Mouse (Mus musculus) lung, postnatal 10 days (tissue): ENCODE measurements around the gene Adh6b.

ENCODE experiments used
- DNase-seq: peaks from one replicate; pipeline ENCODE4 v3.0.0; 2021

Gene Adh6b

DNA sequence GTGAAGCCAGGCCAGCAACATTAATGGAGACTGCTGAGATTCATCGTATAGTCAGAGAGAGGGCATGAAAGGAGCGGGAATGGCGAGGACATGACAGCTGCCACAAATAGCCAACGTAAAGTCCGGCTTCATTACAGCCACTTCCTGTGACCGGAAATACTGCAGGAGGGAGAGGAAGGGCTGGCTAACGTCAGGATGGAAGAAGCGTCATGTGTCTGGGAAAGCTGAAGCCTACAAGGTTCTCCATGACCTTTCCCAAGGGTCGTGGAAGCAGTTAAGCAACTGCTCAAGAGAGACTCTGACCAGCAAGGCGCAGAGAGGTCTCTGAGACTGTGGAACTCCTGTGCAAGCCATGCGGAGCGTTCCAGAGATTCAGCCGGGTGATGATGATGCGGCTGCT lies at the start of gene Adh6b:
TSS of gene Adh6b (plus strand) at position 305 of the 400 bp plus-strand sequence.
- DNase-seq, result no peak

DNA sequence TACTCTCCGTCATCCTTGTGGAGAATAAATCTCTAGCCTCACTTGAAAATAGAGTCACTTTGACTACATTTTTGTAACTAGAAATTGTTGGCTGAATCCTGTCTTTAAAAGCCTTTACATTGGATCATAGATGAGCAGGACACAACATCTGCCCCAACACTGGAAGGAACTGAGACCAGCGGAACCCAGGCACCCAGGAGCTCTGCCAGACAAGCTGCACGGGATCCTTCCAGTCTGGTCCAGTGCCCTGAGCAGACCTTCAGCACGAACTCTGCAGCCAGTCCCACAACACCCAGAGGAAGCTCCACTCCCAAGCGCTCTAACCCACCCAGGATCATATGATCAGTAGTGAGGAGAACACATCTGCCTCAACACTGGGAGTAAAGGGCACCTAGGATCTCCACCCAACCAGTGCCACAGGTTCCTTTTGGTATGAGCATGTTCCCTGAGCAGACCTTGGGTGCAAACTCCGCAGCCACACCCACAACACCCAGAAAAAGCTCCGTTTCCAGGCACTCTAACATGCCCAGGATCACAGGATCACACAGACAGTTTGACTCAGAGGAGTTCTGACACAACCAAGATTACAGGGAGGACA lies 48.2 kb upstream of the Adh6b start:
- peak; percentile 43 for DNase-seq

- no peak for DNase-seq
These were observed 41.4 kb upstream of the Adh6b start for GRCm38 (mm10) chr3:138300130-138300529.

DNA sequence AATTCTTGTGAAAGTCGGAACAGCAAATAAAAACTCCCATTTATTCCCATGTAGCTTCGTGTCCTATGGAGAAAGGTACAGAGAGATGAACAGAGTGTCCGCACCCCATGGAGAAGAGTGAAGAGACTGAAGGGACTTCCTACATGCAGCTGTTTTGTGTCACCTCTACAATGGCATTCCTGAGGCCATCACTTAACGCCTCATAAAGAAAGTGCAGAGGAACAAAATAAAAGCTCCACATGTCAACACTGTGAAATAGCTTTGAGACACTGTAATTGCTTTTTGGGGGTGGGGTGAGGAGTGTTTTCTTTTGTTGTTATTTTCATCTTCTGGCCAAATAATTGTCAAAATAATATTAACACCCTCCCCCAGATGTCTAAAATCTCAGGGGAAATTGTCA lies 38.9 kb upstream of the Adh6b start:
- peak; percentile 42 for DNase-seq

- DNase-seq, result no peak
These were observed 37.6 kb upstream of the Adh6b start for GRCm38 (mm10) chr3:138303771-138304488.

- DNase-seq, result no peak
These were observed 37.1 kb upstream of the Adh6b start for GRCm38 (mm10) chr3:138304489-138304871.

DNA sequence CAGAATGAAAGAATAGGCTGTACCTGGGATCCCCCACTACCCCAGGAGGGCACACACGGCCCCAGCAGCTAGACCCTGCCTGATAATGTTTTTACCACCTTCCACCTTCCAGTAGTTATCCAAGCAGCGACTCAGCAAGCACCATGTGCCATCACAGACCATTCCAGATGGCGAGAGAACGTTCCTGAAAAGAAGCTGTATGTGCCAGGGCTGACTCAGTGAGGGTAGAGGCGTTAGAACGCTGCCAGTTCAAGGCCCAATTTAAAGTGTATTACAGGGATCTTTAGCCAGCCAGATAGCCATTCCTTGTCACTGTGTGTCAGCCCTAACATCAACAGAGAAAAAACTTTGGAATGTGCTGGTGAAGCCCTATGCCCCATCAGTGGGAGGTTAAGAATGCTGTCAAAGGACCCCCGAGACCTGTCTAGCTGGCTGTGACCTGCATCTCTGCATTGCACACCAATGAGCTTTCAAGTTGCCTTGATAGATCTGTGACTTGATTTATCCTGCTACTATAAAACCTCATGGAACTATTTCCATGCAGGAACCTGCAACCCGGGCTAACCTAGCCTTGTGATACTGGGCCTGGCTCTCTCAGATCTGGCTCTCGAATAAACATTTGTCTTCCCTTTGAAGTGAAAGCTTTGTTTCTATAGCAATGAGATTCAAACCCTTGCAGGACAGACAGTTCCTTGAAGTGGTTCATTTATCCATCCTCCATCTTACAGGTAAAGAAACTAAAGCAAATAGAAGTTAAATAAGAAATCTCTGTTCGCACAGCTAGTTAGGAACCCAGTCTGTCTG lies 35.9 kb upstream of the Adh6b start:
- DNase-seq, result no peak

DNA sequence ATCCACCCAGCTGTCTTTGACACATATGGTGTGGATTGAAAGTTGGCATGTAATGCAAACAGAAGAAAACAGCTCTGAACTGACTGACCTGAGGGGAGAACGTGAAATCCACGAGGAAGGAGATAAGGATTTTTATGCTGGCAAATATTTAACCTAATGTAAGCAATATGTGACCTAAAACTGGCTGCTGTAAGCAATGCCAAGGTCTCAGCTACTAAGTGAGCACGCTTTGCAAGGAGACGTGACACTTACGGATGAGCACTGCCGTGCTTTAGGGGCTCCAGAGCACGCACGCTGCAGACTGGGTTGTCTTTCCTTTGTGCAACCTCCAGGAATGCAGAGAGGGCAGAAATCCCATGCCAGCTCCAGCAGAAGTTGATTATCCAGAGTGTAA lies 35.3 kb upstream of the Adh6b start:
- DNase-seq, result no peak

DNA sequence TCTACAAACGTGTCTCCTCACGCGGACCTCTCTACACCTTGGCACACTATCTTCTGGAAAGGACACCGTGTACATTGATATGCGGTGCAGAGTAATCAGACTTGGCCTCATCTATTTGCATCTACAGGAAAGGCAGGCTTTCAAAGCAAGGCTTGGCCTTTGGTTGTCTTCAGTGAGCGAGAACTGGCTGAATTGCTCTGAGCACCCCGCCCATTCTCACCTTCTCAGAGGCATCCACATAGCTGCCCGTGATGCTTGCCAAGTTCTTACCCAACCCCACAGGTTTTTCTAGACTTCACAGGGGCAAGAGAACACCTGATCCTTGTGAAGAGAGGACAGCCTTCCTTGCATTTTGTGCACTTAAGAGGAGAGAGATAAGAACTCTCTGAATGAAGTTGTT lies 31.7 kb upstream of the Adh6b start:
- no peak for DNase-seq

GRCm38 (mm10) chr3:138311015-138311414 lies 30.6 kb upstream of the Adh6b start:
- no peak for DNase-seq

- DNase-seq, result no peak
These were observed 28.6 kb upstream of the Adh6b start, which contains the start of gene Adh6a for GRCm38 (mm10) chr3:138312965-138313364. Gene Adh6a, plus strand, starts transcription at chr3:138313286.

- no peak for DNase-seq
These were observed 24.6 kb upstream of the Adh6b start for GRCm38 (mm10) chr3:138316908-138317472.

GRCm38 (mm10) chr3:138325001-138325400 lies 16.6 kb upstream of the Adh6b start:
- no peak for DNase-seq

DNA sequence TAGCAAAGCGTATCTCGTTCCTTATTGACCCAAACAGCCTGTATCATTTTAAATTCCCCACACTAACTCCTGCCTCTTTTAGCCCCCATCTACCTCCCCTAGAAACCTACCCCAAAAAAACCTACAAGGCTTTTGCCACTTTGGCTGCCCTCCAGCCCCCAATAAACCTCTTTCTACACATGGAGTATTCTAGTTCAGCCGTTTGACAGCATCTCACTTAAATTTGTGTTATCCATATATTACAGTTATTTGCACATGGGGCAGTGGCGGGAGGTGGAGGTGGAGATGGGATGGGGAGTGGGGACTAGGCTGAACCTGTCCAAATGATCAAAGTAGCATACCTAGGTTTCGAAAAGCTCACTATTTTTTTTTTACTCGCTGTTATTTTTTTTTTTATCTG lies 16.1 kb upstream of the Adh6b start:
- DNase-seq, result no peak

DNA sequence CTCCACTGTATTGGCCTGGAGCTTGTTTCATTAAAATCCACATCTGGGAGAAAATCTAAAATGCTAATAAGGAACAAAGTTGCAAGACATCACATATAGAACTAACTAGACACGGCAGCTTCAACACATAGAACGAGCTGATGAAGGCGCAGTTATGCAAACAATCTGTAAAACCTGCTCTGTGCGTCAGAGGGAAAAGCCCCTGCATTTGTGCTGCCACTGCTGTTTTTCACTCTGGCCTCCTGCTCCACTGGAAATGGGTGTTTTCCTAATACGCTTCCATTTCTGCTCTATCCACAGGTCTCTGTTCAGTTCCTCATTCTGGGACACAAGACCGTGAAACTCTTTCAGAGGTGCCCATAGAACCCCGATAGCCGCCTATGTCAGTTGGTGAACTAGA lies 7.7 kb upstream of the Adh6b start:
- DNase-seq, result no peak

DNA sequence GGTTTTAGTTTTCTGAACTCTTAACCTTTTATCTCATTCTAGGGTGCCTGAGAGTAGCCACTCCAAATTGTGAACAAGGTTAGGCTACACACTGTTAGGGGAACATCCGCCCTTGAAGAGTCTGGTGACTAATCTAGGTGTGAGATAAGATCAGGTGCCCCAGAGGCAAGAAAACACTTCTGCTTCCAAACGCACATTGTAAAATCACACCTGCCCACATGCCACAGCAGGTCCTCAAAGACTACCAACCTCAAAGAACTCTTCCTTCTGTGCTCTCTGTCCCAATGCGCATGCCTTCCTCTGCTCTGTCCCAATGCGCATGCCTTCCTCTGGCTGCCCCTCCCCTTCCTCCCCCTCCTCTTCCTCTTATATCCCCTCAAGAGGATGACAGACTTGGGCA lies 7.3 kb upstream of the Adh6b start:
- DNase-seq, result no peak

- no peak for DNase-seq
These were observed 6.0 kb upstream of the Adh6b start for GRCm38 (mm10) chr3:138335566-138335965.

DNA sequence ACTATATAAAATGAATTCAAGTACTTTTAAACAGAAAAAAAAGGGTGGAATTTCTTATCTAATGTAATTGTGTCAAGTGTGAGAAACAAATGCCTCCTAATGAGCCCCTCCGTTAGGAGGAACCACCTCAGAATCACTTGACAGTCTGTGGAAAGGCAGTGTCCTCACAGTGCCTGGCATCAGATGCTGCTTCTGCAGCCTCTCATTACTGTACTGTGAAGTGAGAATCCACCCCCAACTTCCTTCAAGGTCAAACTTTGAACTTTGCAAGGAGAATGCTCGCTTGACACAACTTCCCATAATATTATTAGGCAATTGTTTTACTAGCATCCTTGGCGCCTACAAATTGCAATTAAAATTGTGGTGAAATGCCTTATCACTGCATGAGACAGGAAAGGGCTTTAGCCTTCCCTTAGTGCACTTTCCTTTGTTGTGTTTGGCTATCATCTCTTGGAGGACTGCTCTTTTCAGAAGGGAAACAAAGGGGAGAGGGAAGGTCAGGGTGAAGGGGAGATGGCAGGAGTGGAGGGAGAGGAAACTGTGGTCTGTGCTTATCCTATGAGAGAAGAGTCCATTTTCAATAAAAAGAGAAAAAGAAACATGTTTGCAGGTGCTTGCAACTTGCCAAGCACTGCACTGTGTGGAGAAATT lies 5.3 kb upstream of the Adh6b start:
- no peak for DNase-seq

GRCm38 (mm10) chr3:138347041-138347440 lies 5.5 kb downstream of the Adh6b start:
- no peak for DNase-seq

DNA sequence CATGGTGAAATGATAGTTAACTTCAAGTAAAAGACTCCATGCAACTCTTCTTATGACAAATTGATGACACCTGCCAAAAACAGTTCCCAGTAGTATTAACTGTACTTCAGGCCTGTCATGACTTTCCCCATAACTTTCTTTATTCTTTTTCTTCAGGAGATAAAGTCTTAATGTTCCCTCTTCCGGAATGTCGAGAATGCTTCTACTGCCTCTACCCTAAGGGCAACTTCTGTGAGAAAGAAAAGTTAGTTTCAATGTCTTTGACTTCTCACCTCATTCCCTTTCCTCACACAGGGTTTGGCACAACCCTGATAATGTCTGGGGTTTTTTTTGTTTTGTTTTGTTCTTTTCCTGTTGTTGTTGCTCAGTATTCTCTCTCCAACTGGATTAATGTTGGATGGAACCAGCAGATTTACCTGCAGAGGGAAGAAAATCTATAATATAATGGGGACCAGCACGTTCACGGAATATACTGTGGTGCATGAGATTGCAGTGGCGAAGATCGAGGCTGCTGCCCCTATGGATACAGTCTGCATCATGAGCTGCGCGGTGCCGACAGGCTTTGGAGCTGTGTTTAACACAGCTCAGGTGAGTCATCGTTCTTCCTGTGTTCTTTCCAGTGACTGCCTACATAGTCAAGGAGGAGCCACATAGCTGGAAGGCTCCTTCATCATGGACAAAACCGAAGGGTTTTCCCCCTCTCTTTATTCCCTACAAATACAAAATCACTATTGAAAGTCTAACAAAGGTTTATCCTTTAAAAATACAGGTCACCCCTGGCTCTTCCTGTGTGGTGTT lies 10.6 kb downstream of the Adh6b start:
- no peak for DNase-seq

DNA sequence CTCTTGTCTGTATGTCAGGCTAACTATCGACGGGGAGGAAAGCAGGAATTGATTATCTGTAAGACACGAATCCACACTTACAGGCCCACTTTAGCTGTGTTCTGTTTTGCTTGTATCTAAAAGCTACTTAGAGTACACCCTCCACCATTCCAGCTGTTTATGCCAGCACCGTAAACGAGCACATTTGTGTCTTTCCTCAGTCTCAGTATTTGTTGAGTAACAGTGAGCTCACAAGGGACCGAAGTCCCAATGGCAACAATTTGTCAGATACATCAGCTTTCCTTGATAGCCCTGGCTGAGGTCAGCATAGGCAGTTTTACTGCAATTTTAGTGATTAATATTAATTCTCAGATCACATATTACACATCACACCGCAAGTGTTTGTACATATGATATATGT lies 17.3 kb downstream of the Adh6b start:
- DNase-seq, result no peak

GRCm38 (mm10) chr3:138360721-138361120 lies 19.1 kb downstream of the Adh6b start:
- no peak for DNase-seq
